Mouse (Mus musculus): ENCODE results near the gene Apba2. TPM values are rescaled to one million over a fixed set of nuclear protein-coding genes. Genes with fewer than 3 reads are reported as not detected.
A peak's percentile ranks its signal among the peaks of the same experiment; 100 is the strongest.

The Apba2 gene
- polyA plus RNA-seq, 1 experiment: not detected

DNA sequence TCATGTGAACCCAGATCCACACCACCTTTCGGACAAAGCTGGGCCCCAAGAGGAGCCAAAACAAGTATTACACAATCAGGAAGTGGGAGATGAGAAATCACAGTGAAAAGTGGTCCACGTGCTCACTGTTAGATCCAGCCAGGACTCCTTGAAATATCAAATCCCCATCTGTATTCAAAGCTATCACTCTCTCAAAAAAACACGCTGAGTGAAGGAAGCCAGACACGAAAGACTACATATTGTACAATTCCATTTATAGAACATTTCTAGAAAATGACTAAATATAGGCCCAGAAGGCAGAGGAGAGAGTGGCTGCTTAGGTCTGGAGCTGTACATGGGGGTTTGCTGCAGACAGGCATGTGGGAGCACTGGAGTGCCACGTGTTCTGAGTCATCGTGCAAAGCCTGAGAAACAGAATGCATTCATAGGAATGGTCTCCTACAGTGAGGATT lies 82.2 kb downstream of the Apba2 start:
- H3K27ac ChIP-seq (ENCODE audit: control insufficient read depth, insufficient read depth, low read depth, low read length, poor library complexity): no peak overlapping the region
- no peak overlapping the region for H3K4me3 ChIP-seq (replicated peaks; ENCODE audit: control insufficient read depth, low read depth, low read length)
- 69% methylated on average over 6 of the region's 6 CpGs for WGBS
- no peaks in the 10 kb centered on the region for H3K4me1 ChIP-seq (ENCODE audit: control insufficient read depth, insufficient read depth, low read length)
- no peak for TF ChIP-seq POLR2A (IDR thresholded peaks at IDR 0.05; ENCODE audit: borderline replicate concordance, control insufficient read depth, low read depth, low read length)
- no peak for TF ChIP-seq CTCF (IDR thresholded peaks at IDR 0.05; ENCODE audit: control insufficient read depth, insufficient read depth, low read length)

DNA sequence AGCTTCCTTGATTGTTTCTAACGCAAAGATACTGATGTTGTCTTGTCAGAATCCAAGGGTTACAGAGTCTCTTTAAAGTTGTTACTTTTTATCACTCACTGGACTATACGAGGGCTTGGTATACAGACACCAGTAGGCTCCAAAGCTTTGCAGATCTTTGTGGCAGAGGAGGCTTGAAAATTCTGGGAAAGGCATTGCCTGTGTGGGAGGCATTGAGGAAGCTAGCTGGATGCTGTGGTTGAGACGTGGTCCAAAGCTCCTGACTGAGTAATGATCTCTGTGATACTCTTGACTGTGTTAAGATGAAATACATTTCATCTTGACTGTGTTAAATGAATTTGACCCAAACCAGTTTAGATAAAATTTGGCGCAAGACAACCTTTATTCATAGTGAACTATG lies 84.6 kb downstream of the Apba2 start:
- TF ChIP-seq CTCF (IDR thresholded peaks at IDR 0.05; ENCODE audit: control insufficient read depth, insufficient read depth, low read length) (no peak), POLR2A (IDR thresholded peaks at IDR 0.05; ENCODE audit: borderline replicate concordance, control insufficient read depth, low read depth, low read length) (no peak)
- no peak overlapping the region for H3K27ac ChIP-seq (ENCODE audit: control insufficient read depth, insufficient read depth, low read depth, low read length, poor library complexity)
- H3K4me1 ChIP-seq (ENCODE audit: control insufficient read depth, insufficient read depth, low read length): no peaks in the 10 kb centered on the region
- no peak overlapping the region for H3K4me3 ChIP-seq (replicated peaks; ENCODE audit: control insufficient read depth, low read depth, low read length)
- WGBS: 81% methylated on average over 4 of the region's 4 CpGs

DNA sequence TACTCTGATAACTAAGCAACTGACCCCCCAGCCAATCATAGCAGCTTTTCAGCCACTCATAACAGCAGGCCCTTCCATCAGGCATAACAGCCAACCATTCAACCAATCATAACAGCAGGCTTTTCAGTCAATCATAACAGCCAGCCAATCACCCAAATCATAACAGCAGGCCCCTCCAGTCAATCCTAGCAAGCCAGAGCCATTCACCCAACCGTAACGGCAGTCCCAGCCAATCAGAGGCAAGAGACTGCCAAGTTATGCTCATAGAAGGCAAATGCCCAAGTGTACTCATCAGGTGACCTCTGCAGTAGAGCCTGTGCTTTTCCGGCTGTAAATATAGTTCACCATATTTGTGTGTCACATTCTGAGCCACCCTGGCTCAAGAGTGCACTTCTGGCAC lies 85.1 kb downstream of the Apba2 start:
- H3K4me3 ChIP-seq (replicated peaks; ENCODE audit: control insufficient read depth, low read depth, low read length): no peak overlapping the region
- TF ChIP-seq POLR2A (IDR thresholded peaks at IDR 0.05; ENCODE audit: borderline replicate concordance, control insufficient read depth, low read depth, low read length): no peak
- no peak for TF ChIP-seq CTCF (IDR thresholded peaks at IDR 0.05; ENCODE audit: control insufficient read depth, insufficient read depth, low read length)
- no peak overlapping the region for H3K27ac ChIP-seq (ENCODE audit: control insufficient read depth, insufficient read depth, low read depth, low read length, poor library complexity)
- no peaks in the 10 kb centered on the region for H3K4me1 ChIP-seq (ENCODE audit: control insufficient read depth, insufficient read depth, low read length)
- 91% methylated on average over 3 of the region's 3 CpGs for WGBS

DNA sequence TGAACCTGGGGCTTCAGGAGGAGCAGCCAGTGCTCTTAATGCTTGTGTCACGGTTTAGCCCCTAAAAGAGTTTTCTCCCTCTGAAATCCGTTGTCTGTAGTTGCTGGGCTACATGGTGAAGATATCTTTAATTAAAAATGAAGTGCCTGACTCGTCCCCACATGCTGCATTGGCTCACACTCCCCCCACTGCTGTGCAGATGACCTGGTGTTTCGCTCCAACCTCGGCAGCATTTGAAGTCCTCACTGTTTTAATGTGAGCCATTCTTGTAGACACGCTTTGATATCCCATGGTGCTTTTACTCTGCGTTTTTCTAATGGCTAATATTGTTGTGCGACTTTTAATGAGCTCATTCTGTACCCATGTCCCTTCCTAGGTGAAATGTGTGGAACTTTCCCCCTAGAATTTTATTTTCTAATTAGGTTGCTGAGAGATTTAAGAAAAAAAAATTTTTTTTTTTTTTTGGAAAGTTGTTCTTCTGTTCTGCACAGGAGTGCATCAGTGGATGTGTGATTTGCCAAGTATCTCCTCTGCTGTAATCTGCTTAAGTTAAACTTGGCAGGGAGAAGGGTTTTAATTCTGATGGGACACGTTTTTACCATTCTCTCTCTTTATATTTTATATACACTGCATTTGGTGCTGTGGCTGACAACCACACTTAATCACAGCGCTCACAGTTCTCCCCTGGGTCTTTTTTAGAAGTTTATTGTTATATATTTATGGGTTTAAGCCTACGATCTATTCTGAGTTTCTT lies 87.3 kb downstream of the Apba2 start:
- Histone ChIP-seq H3K4me3 (replicated peaks; ENCODE audit: control insufficient read depth, low read depth, low read length) (no peak overlapping the region), H3K4me1 (ENCODE audit: control insufficient read depth, insufficient read depth, low read length) (no peaks in the 10 kb centered on the region), H3K27ac (ENCODE audit: control insufficient read depth, insufficient read depth, low read depth, low read length, poor library complexity) (no peak overlapping the region)
- TF ChIP-seq CTCF (IDR thresholded peaks at IDR 0.05; ENCODE audit: control insufficient read depth, insufficient read depth, low read length) (no peak), POLR2A (IDR thresholded peaks at IDR 0.05; ENCODE audit: borderline replicate concordance, control insufficient read depth, low read depth, low read length) (no peak)
- 70% methylated on average over 11 of the region's 11 CpGs for WGBS

DNA sequence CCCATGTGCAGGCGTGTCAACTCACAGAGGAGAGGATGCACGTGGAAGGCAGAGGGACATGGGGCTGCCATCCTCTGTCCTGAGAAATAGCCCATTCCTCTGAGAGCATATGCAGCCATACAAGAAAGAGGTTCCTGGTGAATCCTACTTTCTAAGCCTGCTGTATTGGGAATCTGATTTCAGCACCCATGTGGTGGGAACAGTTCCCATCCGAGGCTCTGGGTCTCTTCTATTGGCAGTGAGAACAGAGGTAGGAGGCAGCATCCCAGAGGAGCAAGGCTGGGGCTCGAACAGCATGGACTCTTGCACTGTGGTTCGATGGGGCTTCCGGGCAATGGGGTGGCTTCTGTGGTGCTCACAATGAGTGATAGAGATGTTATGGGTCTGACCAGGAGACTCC lies 93.8 kb downstream of the Apba2 start:
- H3K27ac ChIP-seq (ENCODE audit: control insufficient read depth, insufficient read depth, low read depth, low read length, poor library complexity): no peak overlapping the region
- 61% methylated on average over 6 of the region's 6 CpGs for WGBS
- TF ChIP-seq POLR2A (IDR thresholded peaks at IDR 0.05; ENCODE audit: borderline replicate concordance, control insufficient read depth, low read depth, low read length) (no peak), CTCF (IDR thresholded peaks at IDR 0.05; ENCODE audit: control insufficient read depth, insufficient read depth, low read length) (no peak)

DNA sequence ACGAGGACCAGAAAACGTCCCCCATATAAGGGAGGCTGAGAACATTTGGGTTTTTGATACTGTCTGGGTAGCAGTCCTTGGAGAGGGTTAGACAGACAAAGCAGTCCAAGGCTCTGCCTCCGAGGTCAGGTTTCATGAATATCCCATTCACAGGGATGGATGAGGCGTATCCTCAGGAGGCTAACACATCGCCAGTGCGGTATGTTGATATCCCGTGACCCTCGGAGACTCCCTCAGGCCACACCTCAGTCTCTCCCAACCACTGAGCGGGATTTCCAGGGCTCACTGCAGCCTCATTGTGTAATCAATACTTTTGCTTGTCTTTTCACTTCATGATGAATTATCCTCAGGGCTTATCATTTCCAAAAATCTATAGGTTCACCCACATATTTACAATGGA lies 95.1 kb downstream of the Apba2 start:
- WGBS: 80% methylated on average over 9 of the region's 9 CpGs
- H3K27ac ChIP-seq (ENCODE audit: control insufficient read depth, insufficient read depth, low read depth, low read length, poor library complexity): no peak overlapping the region
- no peak overlapping the region for H3K4me3 ChIP-seq (replicated peaks; ENCODE audit: control insufficient read depth, low read depth, low read length)
- no peaks in the 10 kb centered on the region for H3K4me1 ChIP-seq (ENCODE audit: control insufficient read depth, insufficient read depth, low read length)
- TF ChIP-seq CTCF (IDR thresholded peaks at IDR 0.05; ENCODE audit: control insufficient read depth, insufficient read depth, low read length) (no peak), POLR2A (IDR thresholded peaks at IDR 0.05; ENCODE audit: borderline replicate concordance, control insufficient read depth, low read depth, low read length) (no peak)

More for the DNA sequence above, 93.8 kb downstream of the Apba2 start:
- Histone ChIP-seq H3K4me1 (ENCODE audit: control insufficient read depth, insufficient read depth, low read length) (no peaks in the 10 kb centered on the region), H3K4me3 (replicated peaks; ENCODE audit: control insufficient read depth, low read depth, low read length) (no peak overlapping the region)

DNA sequence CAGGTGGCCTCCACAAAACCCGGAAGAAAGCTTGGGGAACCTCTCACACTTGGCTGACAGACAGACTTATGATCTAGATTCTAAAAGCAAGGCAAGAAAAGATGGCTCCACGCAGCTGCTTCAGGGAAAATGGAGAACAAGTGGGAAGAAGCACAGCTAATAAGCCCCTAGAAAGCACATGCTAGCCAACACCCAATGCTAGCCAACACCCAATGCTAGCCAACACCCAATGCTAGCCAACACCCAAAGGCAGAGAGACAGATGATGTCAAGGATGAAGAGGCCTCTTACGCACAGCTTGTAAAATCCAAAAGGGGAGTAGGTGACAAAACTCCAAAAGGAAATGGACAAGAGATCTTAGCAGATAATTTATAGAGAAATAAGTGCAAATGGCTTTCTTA lies 108.4 kb downstream of the Apba2 start:
- H3K27ac ChIP-seq (ENCODE audit: control insufficient read depth, insufficient read depth, low read depth, low read length, poor library complexity): no peak overlapping the region
- WGBS: 77% methylated on average over 3 of the region's 3 CpGs
- no peak overlapping the region for H3K4me3 ChIP-seq (replicated peaks; ENCODE audit: control insufficient read depth, low read depth, low read length)
- H3K4me1 ChIP-seq (ENCODE audit: control insufficient read depth, insufficient read depth, low read length): no peaks in the 10 kb centered on the region
- no peak for TF ChIP-seq POLR2A (IDR thresholded peaks at IDR 0.05; ENCODE audit: borderline replicate concordance, control insufficient read depth, low read depth, low read length)
- no peak for TF ChIP-seq CTCF (IDR thresholded peaks at IDR 0.05; ENCODE audit: control insufficient read depth, insufficient read depth, low read length)

DNA sequence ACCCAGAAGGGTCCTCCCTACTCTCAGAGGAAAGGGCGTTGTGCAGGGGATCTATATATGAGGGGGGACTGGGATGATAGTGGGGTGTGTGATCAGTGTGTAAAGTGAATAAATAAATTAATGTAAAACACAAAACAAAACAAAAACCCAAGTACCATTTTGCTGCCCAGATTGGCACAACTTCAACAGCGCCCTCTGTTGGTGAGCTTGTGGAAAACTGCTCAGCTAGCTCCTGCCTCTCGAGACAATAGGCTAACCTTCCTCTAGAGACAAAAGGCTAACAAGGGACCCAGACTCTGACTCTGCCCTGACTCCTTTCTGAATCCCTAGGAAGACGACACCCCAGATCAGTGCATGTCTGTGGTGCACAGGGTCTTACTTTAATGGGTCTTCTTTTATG lies 109.4 kb downstream of the Apba2 start:
- Histone ChIP-seq H3K4me1 (ENCODE audit: control insufficient read depth, insufficient read depth, low read length) (no peaks in the 10 kb centered on the region), H3K4me3 (replicated peaks; ENCODE audit: control insufficient read depth, low read depth, low read length) (no peak overlapping the region), H3K27ac (ENCODE audit: control insufficient read depth, insufficient read depth, low read depth, low read length, poor library complexity) (no peak overlapping the region)
- WGBS: 62% methylated on average over 4 of the region's 4 CpGs
- 0 out of 2 replicates have a peak, but pooled peaks have one; percentile 11 for TF ChIP-seq CTCF (IDR thresholded peaks at IDR 0.05; ENCODE audit: control insufficient read depth, insufficient read depth, low read length)
- no peak for TF ChIP-seq POLR2A (IDR thresholded peaks at IDR 0.05; ENCODE audit: borderline replicate concordance, control insufficient read depth, low read depth, low read length)

All from bone marrow, adult 2 months (tissue).